Mouse (Mus musculus) liver, adult 2 months (tissue): ENCODE results near the gene Tmem39b. TPM values are rescaled to one million over a fixed set of nuclear protein-coding genes. Genes with fewer than 3 reads are reported as not detected.
"Not testable (repeated sequence)": the region's sequence is repeated elsewhere in the genome, so short reads cannot be mapped to it uniquely, and the experiment has no call there.

ENCODE experiments used
- DNase-seq: peaks from one replicate; pipeline ENCODE4 v3.0.0-alpha.2; 2011; ENCODE audit warnings: low read depth, low spot score; ENCODE audit errors: extremely low read depth
- H3K27ac ChIP-seq: fragments of 200-500 bp; replicated peaks from 2 replicates; pipeline ENCODE4 v1.5.1; 2012; ENCODE audit warnings: low read depth, mild to moderate bottlenecking, control low read depth, inconsistent platforms, low read length; ENCODE audit not compliant: insufficient read depth
- H3K27me3 ChIP-seq: fragments of 200-500 bp; 2 replicates; pipeline ENCODE4 v1.6.1; 2012; ENCODE audit warnings: mild to moderate bottlenecking, moderate library complexity, low read length, inconsistent platforms; ENCODE audit not compliant: control insufficient read depth, insufficient read depth
- H3K36me3 ChIP-seq: fragments of 200-500 bp; 2 replicates; pipeline ENCODE4 v1.6.1; 2012; ENCODE audit warnings: low read length, inconsistent platforms; ENCODE audit not compliant: control insufficient read depth, insufficient read depth
- H3K4me1 ChIP-seq: fragments of 200-500 bp; 2 replicates; pipeline ENCODE4 v1.6.1; 2011; ENCODE audit warnings: low read length; ENCODE audit not compliant: control insufficient read depth, insufficient read depth
- H3K4me3 ChIP-seq: fragments of 200-500 bp; 2 replicates; pipeline ENCODE4 v1.5.1; 2011; ENCODE audit warnings: low read depth, mild to moderate bottlenecking, control low read depth, low read length, moderate library complexity; ENCODE audit not compliant: insufficient read depth
- H3K79me2 ChIP-seq: fragments of 200-500 bp; 2 replicates; pipeline ENCODE4 v1.6.1; 2012; ENCODE audit warnings: inconsistent platforms, mild to moderate bottlenecking, low read length, moderate library complexity; ENCODE audit not compliant: control insufficient read depth, insufficient read depth
- H3K9ac ChIP-seq: fragments of 200-500 bp; 2 replicates; pipeline ENCODE4 v1.6.1; 2012; ENCODE audit warnings: low read depth, mild to moderate bottlenecking, control low read depth, inconsistent platforms, low read length
- CTCF ChIP-seq: fragments of 200-500 bp; IDR thresholded peaks from 2 replicates; pipeline ENCODE4 v1.5.1; 2011; ENCODE audit warnings: low read depth, low read length, control low read depth
- POLR2A ChIP-seq: fragments of 200-500 bp; IDR thresholded peaks from 2 replicates; pipeline ENCODE4 v1.6.1; 2011; ENCODE audit warnings: low read length, control low read depth; ENCODE audit not compliant: insufficient read depth; ENCODE audit errors: extremely low read depth
- WGBS: fragments of 180-500 bp; shearing (Covaris S2); methylation state at CpG from one replicate; pipeline ENCODE4 v1.1.7; 2018; 5-methylcytosine and 5-hydroxymethylcytosine counted together
- polyA plus RNA-seq: library from polyadenylated mRNA; depleted of rRNA; stranded (reverse); fragments of >200 nt; gene quantifications from 2 replicates; pipeline ENCODE4 v1.2.3, GENCODE M21; 2012
- total RNA-seq: library from RNA; depleted of rRNA; stranded (reverse); fragments of >200 nt; gene quantifications from 2 replicates; pipeline ENCODE4 v1.2.3, GENCODE M21; 2014

Tmem39b gene
- total and polyA plus RNA-seq, 2 experiments = 1.5 to 15.6 TPM

DNA sequence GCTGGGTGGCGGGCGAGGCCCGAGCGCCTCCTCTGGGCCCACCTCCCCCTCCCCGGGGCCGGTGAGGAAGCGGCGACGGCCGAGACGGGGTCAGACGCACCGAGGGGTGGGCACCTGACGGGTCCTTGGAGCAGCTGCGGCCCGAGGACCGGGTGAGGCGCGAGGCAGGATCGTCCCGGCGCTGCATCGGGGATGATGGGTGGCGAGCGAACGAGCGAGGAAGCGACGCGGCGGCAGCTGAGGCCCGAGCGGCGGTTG lies 45.3 kb upstream of the Tmem39b start:
- peaks cover 18% of the 10 kb centered on the region for H3K79me2 ChIP-seq
- H3K9ac ChIP-seq = peak overlapping the region; percentile 86
- TF ChIP-seq CTCF = no peak
- no peak; the same call in 1 of the 2 replicates for TF ChIP-seq POLR2A
- H3K27me3 ChIP-seq = no peaks in the 10 kb centered on the region
- no peak for DNase-seq
- H3K4me3 ChIP-seq = peak overlapping the region; percentile 74
- H3K4me1 ChIP-seq = no peaks in the 10 kb centered on the region; the same call in 1 of the 2 replicates
- H3K36me3 ChIP-seq = peaks cover 2% of the 10 kb centered on the region; the same call in 1 of the 2 replicates
- 1% methylated on average over 34 of the region's 34 CpGs for WGBS
- peak overlapping the region; percentile 74 for H3K27ac ChIP-seq

DNA sequence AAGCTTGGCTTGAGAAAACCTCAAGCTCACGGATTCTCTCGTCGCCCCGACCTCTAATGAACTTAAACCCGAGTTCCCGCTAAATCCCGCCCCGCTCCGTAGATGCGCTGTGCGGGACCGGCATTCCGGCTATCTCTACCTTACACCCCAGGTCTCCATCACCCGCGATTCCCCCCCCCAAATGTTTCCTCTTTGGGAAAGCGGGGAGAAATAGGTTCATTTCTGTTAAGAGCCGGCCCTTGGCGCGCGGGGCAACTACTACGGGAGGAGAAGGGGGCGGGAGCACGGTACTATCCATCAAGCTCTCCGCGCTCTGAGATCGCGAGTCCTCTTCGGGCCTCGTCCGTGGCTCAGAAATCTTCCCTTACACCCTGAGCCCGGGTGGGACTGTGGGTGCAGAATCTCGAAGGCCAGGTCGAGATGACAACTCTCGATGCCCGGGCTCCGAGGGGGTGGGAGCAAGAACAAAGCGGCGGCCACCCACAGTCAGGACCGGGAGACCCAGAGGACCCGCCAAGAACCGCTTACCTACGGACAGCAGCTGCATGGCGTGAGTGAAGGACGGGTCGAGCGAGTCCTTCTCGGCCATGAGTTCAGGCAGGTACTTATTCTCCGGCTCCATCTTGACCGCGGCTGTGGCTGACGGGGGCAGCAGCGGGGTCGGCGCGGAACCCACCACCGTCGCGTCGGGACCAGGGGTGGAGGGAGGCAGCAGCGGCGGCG lies 44.8 kb upstream of the Tmem39b start:
- TF ChIP-seq POLR2A = no peak
- TF ChIP-seq CTCF = no peak
- peak overlapping the region; percentile 74 for H3K27ac ChIP-seq
- peaks cover 2% of the 10 kb centered on the region; the same call in 1 of the 2 replicates for H3K36me3 ChIP-seq
- under 1% methylated on average over 62 of the region's 62 CpGs for WGBS
- DNase-seq = peak; percentile 23
- no peaks in the 10 kb centered on the region; the same call in 1 of the 2 replicates for H3K4me1 ChIP-seq
- H3K27me3 ChIP-seq = no peaks in the 10 kb centered on the region
- H3K9ac ChIP-seq = peak overlapping the region; percentile 86
- H3K4me3 ChIP-seq = peak overlapping the region; percentile 74
- peaks cover 18% of the 10 kb centered on the region for H3K79me2 ChIP-seq

DNA sequence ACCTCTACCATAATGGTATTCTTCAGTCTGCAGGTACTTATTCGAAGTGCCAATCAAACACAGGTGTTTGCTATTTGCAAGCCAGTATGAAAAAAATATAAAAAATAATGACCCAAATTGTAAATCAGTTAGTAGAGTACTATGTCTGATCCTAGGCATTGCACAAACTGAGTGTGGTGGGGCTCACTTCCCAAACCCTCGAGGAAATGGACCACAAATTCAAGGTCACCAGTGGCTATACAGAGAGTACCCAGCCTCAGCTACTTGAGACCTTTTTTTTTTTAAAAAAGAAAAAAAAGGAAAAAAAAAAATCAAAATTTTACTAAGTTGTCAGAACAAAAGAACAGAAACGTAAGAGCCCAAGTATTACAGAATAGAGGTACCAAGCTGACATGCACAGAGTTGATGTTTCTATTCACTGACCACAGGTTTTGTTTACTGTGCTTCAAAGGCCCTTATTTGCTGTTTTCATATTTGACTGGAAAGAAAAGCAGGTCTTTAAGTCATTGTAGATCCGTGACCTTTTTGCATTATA lies 42.5 kb upstream of the Tmem39b start:
- Histone ChIP-seq H3K36me3 (peaks cover 2% of the 10 kb centered on the region; the same call in 1 of the 2 replicates), H3K4me1 (no peaks in the 10 kb centered on the region; the same call in 1 of the 2 replicates), H3K27ac (no peak overlapping the region), H3K79me2 (peaks cover 28% of the 10 kb centered on the region), H3K9ac (no peak overlapping the region), H3K27me3 (no peaks in the 10 kb centered on the region), H3K4me3 (no peak overlapping the region)
- no peak for TF ChIP-seq POLR2A
- DNase-seq = no peak
- 72% methylated on average over 4 of the region's 4 CpGs for WGBS

DNA sequence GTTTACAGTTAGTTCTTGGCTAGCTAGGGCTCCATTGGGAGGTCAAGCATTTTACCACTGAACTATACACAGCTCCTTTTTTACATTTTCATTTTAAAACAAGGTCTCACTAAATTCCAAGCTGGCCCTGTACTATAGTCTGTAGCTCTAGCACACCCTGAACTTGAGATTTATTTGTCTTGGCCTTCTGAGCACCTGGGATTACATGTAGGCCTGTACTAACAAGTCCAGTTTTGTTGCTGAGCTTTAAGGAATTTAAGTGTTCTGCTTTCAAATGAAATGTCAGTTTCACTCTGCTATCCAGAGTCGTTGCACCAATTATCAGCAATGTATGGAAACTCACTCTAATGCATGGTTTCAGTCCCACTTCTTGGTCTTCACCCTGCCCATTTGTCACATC lies 39.5 kb upstream of the Tmem39b start:
- Histone ChIP-seq H3K4me3 (no peak overlapping the region), H3K36me3 (peaks cover 2% of the 10 kb centered on the region; the same call in 1 of the 2 replicates), H3K27ac (no peak overlapping the region), H3K4me1 (peaks cover 2% of the 10 kb centered on the region), H3K9ac (no peak overlapping the region), H3K27me3 (no peaks in the 10 kb centered on the region), H3K79me2 (peaks cover 23% of the 10 kb centered on the region)
- TF ChIP-seq CTCF = no peak
- TF ChIP-seq POLR2A = no peak
- WGBS = 63% methylated on average over 1 of the region's 1 CpGs
- DNase-seq = peak; percentile 17

DNA sequence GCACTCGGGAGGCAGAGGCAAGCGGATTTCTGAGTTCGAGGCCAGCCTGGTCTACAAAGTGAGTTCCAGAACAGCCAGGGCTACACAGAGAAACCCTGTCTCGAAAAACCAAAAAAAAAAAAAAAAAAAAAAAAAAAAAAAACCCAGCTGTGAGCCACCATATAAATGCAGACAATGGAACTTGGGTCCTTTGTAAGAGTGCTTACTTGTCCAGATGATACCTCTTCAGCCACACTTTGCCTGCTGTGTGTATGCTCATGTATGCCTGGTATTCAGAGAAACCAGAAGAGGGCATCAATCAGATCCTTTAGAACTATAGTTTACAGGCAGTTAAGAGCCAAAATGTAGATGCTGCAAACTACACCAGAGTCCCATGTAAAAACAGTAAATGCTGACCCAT lies 38.8 kb upstream of the Tmem39b start:
- not testable (repeated sequence) for H3K4me1 ChIP-seq, DNase-seq, H3K9ac ChIP-seq, H3K27me3 ChIP-seq, H3K4me3 ChIP-seq, H3K36me3 ChIP-seq, H3K27ac ChIP-seq
- WGBS = 95% methylated on average over 4 of the region's 4 CpGs
- H3K79me2 ChIP-seq = peaks cover 21% of the 10 kb centered on the region; the same call in 1 of the 2 replicates

DNA sequence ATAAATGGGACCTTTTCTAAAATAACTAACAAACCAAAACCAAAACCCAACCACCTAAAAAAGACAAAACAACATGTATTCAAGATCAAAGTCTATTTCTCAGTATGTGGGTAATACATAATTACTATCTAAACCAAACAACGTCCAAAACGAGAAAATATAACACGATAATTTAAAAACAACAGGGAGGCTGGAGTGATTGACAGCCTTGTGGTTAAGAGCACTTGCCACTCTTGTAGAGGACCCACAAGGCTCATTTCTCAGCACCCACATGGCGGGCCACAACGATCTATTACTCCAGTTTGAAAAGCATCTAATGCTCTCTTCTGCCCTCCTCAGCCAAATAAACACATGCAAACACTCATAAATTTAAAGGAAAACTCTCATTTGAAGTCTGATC lies 34.8 kb upstream of the Tmem39b start:
- peaks cover 18% of the 10 kb centered on the region for H3K36me3 ChIP-seq
- H3K9ac ChIP-seq = no peak overlapping the region
- H3K27ac ChIP-seq = no peak overlapping the region
- H3K27me3 ChIP-seq = no peaks in the 10 kb centered on the region
- no peak for DNase-seq
- peaks cover 13% of the 10 kb centered on the region; the same call in 1 of the 2 replicates for H3K79me2 ChIP-seq
- no peak overlapping the region for H3K4me3 ChIP-seq
- peaks cover 2% of the 10 kb centered on the region; the same call in 1 of the 2 replicates for H3K4me1 ChIP-seq
- WGBS = 83% methylated on average over 5 of the region's 5 CpGs
- TF ChIP-seq CTCF = no peak
- TF ChIP-seq POLR2A = no peak
